Mouse (Mus musculus) adrenal gland, adult 18-20 months (tissue): Measurements from ENCODE around the gene Ptprg. TPM values are rescaled to one million over a fixed set of nuclear protein-coding genes. Genes with fewer than 3 reads are reported as not detected.

ENCODE experiments used
- total RNA-seq, 2 experiments: library from RNA; stranded (reverse); gene quantifications; 1 replicate in 1 of 2; 2 replicates in 1 of 2; pipeline ENCODE4 v1.2.3; 2021

The Ptprg gene
- total RNA-seq, 2 experiments from 2014 or later, result 78.0 to 111 TPM

Other genes with a start within 250 kb of the Ptprg start
- 1 to 10 TPM in 1 of 2 experiments, under 1 TPM in 1; 0.99 to 2.0 TPM for gene Gm3839, start 196.8 kb upstream of the Ptprg start, total RNA-seq